Mouse (Mus musculus) heart, embryonic 14.5 days (tissue): ENCODE results near the gene Dars2. TPM values are rescaled to one million over a fixed set of nuclear protein-coding genes. Genes with fewer than 3 reads are reported as not detected.

Experiments
- ATAC-seq: fragments of 200-750 bp; cut with Nextera tagmentation; 2 replicates; pipeline ENCODE4 v1.8.0; 2017; ENCODE audit warnings: low read depth, moderate TSS enrichment; ENCODE audit not compliant: insufficient number of reproducible peaks, insufficient read depth, low FRiP score
- H3K27ac ChIP-seq, 2 experiments: fragments of 200-500 bp in 1 of 2; fragments of 300-500 bp in 1 of 2; sonication (generic) in 1 of 2; replicated peaks in 1 of 2; 2 replicates each; pipeline ENCODE4 v1.5.1; 2012 to 2014; ENCODE audit warnings: low read depth in 2 of 2, low read length in 2 of 2, control low read depth in 1 of 2, mild to moderate bottlenecking in 1 of 2, mixed read lengths in 1 of 2; ENCODE audit not compliant: control insufficient read depth in 1 of 2, insufficient read depth in 1 of 2
- H3K27me3 ChIP-seq: fragments of 300-500 bp; sonication (generic); 2 replicates; pipeline ENCODE4 v1.6.1; 2014; ENCODE audit warnings: mild to moderate bottlenecking, low read length, control low read depth; ENCODE audit not compliant: control insufficient read depth, insufficient read depth
- H3K36me3 ChIP-seq: fragments of 300-500 bp; sonication (generic); 2 replicates; pipeline ENCODE4 v1.6.1; 2014; ENCODE audit warnings: mild to moderate bottlenecking, control low read depth, low read length, mixed read lengths; ENCODE audit not compliant: control insufficient read depth, insufficient read depth
- H3K4me1 ChIP-seq, 2 experiments: fragments of 200-500 bp in 1 of 2; fragments of 300-500 bp in 1 of 2; sonication (generic) in 1 of 2; 2 replicates each; pipeline ENCODE4 v1.6.1; 2012 to 2014; ENCODE audit warnings: low read length in 2 of 2, control low read depth in 1 of 2, mixed read lengths in 1 of 2; ENCODE audit not compliant: control insufficient read depth in 2 of 2, insufficient read depth in 2 of 2
- H3K4me2 ChIP-seq: fragments of 300-500 bp; sonication (generic); 2 replicates; pipeline ENCODE4 v1.6.1; 2014; ENCODE audit warnings: mild to moderate bottlenecking, low read length
- H3K4me3 ChIP-seq, 2 experiments: fragments of 200-500 bp in 1 of 2; fragments of 300-500 bp in 1 of 2; sonication (generic) in 1 of 2; 2 replicates each; pipeline ENCODE4 v1.5.1; 2012 to 2014; ENCODE audit warnings: low read length in 2 of 2, mild to moderate bottlenecking in 2 of 2, control low read depth in 1 of 2, low read depth in 1 of 2, moderate library complexity in 1 of 2; ENCODE audit not compliant: control insufficient read depth in 1 of 2, insufficient read depth in 1 of 2
- H3K9ac ChIP-seq: fragments of 300-500 bp; sonication (generic); 2 replicates; pipeline ENCODE4 v1.6.1; 2014; ENCODE audit warnings: mild to moderate bottlenecking, low read length
- H3K9me3 ChIP-seq: fragments of 300-500 bp; sonication (generic); 2 replicates; pipeline ENCODE4 v1.6.1; 2016; ENCODE audit warnings: low read length, control low read depth; ENCODE audit not compliant: control insufficient read depth
- WGBS: fragments of 180-500 bp; shearing (Covaris S2); extraction: QIAGEN DNeasy Blood & Tissue Kit; methylation state at CpG from one replicate; pipeline ENCODE4 v1.1.7; 2014; 5-methylcytosine and 5-hydroxymethylcytosine counted together
- polyA plus RNA-seq: library from polyadenylated mRNA; unstranded; fragments of >200 nt; fragmentation: Nextera tagmentation; extraction: Ambion mirVana; gene quantifications from 2 replicates; pipeline ENCODE4 v1.2.1, GENCODE M21; 2014

Gene Dars2
- polyA plus RNA-seq, 1 experiment from 2014 or later: 34.0 TPM

- Histone ChIP-seq H3K4me3 (no peak overlapping the region), H3K36me3 (peaks cover 65% of the 10 kb centered on the region), H3K4me1 (no peaks in the 10 kb centered on the region), H3K27me3 (no peaks in the 10 kb centered on the region), H3K4me2 (no peak overlapping the region), H3K27ac (no peak overlapping the region), H3K9me3 (no peaks in the 10 kb centered on the region), H3K9ac (no peak overlapping the region)
- no peak for ATAC-seq
- WGBS: 84% methylated on average over 2 of the region's 2 CpGs
Measured at GRCm38 (mm10) chr1:161027196-161027595, 43.3 kb downstream of the Dars2 start.

GRCm38 (mm10) chr1:161025410-161026210, 44.8 kb downstream of the Dars2 start:
- Histone ChIP-seq H3K27ac (no peak overlapping the region), H3K9ac (no peak overlapping the region), H3K4me2 (no peak overlapping the region), H3K4me3 (no peak overlapping the region), H3K27me3 (no peaks in the 10 kb centered on the region), H3K4me1 (no peaks in the 10 kb centered on the region), H3K36me3 (peaks cover 51% of the 10 kb centered on the region), H3K9me3 (no peaks in the 10 kb centered on the region)
- ATAC-seq: no peak
- WGBS: 82% methylated on average over 5 of the region's 5 CpGs

DNA sequence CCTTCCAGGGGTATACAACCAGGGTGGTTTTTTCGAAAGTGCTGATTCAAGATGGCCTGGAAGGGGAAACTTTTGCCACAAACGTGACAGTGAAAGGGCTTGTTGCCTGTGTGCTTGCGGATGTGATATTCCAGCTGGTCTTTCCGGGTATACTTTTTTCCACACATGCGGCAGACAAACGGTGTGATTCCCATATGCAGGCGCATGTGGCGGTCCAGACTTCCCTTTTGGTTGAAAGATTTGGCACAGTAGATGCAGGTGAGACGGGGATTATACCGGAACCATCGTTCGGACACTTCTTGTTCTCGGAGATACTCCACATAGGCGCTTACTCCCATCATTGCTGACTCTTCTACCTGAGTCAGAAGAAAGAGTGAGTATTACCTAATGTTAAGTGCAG, 50.4 kb downstream of the Dars2 start:
- WGBS: 95% methylated on average over 14 of the region's 14 CpGs
- Histone ChIP-seq H3K4me3 (no peak overlapping the region), H3K9me3 (no peaks in the 10 kb centered on the region), H3K27ac (no peak overlapping the region), H3K4me1 (no peaks in the 10 kb centered on the region), H3K27me3 (no peaks in the 10 kb centered on the region), H3K9ac (no peak overlapping the region), H3K36me3 (peaks cover 45% of the 10 kb centered on the region), H3K4me2 (no peak overlapping the region)
- no peak for ATAC-seq

DNA sequence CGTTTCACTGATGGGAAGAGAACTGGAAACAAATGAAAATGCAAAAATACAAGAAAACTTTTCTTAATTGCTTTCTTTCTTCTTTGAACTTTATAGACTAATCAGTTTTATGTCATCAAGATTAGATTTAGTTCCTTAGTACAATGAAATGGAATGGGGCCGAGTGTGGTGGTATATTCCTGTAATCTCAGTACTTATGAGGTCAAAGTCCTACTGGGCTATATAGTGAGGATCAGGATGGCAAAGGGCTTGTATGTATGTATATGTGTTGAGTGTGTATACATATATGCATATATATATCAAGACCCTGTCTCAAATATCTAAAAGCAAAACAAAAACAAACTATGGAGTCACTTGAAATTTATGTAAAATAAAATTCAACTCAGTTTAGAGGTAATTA, 54.1 kb downstream of the Dars2 start:
- 75% methylated on average over 2 of the region's 2 CpGs for WGBS
- ATAC-seq: no peak

DNA sequence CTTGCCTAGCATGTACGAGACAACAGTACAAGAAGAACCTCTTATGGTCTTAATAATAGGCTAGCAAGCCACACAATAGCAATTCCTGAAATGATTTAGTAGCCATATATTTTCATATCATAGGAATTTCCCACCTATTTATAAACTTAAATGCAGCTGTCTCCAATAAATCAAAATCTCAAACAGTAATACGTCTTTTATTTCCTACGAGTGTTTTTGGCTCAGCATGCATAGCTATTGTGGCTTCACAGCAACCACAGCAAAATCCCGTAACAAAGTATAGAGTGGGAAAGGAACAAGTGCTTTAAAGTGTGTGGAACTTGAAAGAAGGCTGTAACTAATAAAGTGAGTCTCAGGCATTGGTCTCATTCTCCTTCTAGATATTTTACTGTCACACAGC, 60.0 kb downstream of the Dars2 start:
- H3K4me2 ChIP-seq: no peak overlapping the region
- 87% methylated on average over 4 of the region's 4 CpGs for WGBS
- H3K27ac ChIP-seq: no peak overlapping the region
- no peaks in the 10 kb centered on the region for H3K4me1 ChIP-seq
- no peak for ATAC-seq
- H3K9me3 ChIP-seq: no peaks in the 10 kb centered on the region
- H3K9ac ChIP-seq: no peak overlapping the region
- H3K36me3 ChIP-seq: peaks cover 38% of the 10 kb centered on the region
- no peaks in the 10 kb centered on the region for H3K27me3 ChIP-seq
- no peak overlapping the region for H3K4me3 ChIP-seq

More for the DNA sequence above, 54.1 kb downstream of the Dars2 start:
- no peak overlapping the region for H3K4me3 ChIP-seq
- H3K9me3 ChIP-seq: no peaks in the 10 kb centered on the region
- H3K4me1 ChIP-seq: no peaks in the 10 kb centered on the region
- peaks cover 56% of the 10 kb centered on the region for H3K36me3 ChIP-seq
- H3K27ac ChIP-seq: no peak overlapping the region
- no peak overlapping the region for H3K4me2 ChIP-seq
- H3K9ac ChIP-seq: no peak overlapping the region
- H3K27me3 ChIP-seq: no peaks in the 10 kb centered on the region

DNA sequence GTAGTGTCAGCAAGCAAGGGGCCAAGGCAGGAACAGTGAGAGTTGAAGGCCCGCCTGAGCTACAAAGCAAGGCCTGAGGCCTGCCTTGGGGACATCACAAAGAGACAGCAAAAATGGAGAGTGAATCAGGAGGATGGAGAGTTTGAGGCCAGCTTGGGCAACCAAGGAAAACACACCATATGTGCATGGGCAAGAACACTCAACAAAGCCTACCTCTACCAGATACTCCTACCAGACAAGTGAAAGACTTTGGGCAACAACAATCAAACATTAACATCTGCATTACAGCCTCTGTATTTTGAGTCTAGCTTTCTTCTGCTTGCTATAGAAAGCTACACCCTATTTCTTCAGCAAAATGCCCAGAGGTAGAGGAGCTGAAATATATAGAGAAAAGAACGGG, 62.4 kb downstream of the Dars2 start:
- H3K36me3 ChIP-seq: peaks cover 44% of the 10 kb centered on the region
- H3K9ac ChIP-seq: no peak overlapping the region
- no peak overlapping the region for H3K4me2 ChIP-seq
- no peak overlapping the region for H3K27ac ChIP-seq
- 91% methylated on average over 2 of the region's 2 CpGs for WGBS
- no peak for ATAC-seq
- H3K27me3 ChIP-seq: no peaks in the 10 kb centered on the region
- no peaks in the 10 kb centered on the region for H3K9me3 ChIP-seq
- no peaks in the 10 kb centered on the region for H3K4me1 ChIP-seq
- H3K4me3 ChIP-seq: no peak overlapping the region

GRCm38 (mm10) chr1:161006471-161006870, 64.0 kb downstream of the Dars2 start:
- ATAC-seq: no peak
- no peaks in the 10 kb centered on the region for H3K9me3 ChIP-seq
- H3K4me3 ChIP-seq: no peak overlapping the region
- peaks cover 38% of the 10 kb centered on the region for H3K36me3 ChIP-seq
- H3K9ac ChIP-seq: no peak overlapping the region
- no peak overlapping the region for H3K27ac ChIP-seq
- H3K27me3 ChIP-seq: no peaks in the 10 kb centered on the region
- WGBS: 86% methylated on average over 5 of the region's 5 CpGs
- no peaks in the 10 kb centered on the region for H3K4me1 ChIP-seq
- no peak overlapping the region for H3K4me2 ChIP-seq

DNA sequence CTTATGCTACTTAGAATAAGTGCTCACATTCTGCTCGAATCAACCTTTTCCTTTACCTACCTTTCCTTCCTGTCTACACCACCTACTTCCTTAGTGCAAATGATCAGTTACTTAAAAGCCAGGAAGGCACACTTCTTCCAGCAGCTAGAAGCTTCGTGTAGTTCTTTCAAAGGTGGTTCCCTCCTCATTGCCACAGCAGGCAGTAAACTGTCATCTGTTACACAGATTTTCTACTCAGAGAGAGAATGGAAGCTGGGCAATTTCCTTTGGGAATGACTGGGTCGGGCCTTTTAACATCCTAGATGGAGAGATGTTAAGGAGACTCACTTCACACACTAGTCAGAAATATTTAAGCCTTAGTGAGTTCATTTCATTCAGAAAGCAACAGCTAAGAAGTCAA, 64.9 kb downstream of the Dars2 start:
- WGBS: 67% methylated on average over 3 of the region's 3 CpGs
- Histone ChIP-seq H3K4me2 (no peak overlapping the region), H3K27ac (no peak overlapping the region), H3K27me3 (no peaks in the 10 kb centered on the region), H3K36me3 (peaks cover 36% of the 10 kb centered on the region), H3K4me3 (no peak overlapping the region), H3K9me3 (no peaks in the 10 kb centered on the region), H3K9ac (no peak overlapping the region), H3K4me1 (no peaks in the 10 kb centered on the region)
- no peak for ATAC-seq
